Mouse (Mus musculus) neural tube, embryonic 13.5 days (tissue): ENCODE data around the gene Chp2. TPM values are rescaled to one million over a fixed set of nuclear protein-coding genes. Genes with fewer than 3 reads are reported as not detected.

ENCODE experiments used
- polyA plus RNA-seq: library from polyadenylated mRNA; unstranded; fragments of >200 nt; fragmentation: Nextera tagmentation; extraction: Ambion mirVana; gene quantifications from 2 replicates; pipeline ENCODE4 v1.2.1, GENCODE M21; 2015

Chp2 gene
- polyA plus RNA-seq, 1 experiment from 2014 or later: 1.1 TPM

Other genes starting within 250 kb of the Chp2 start
- gene Cog7, start 237.8 kb upstream of the Chp2 start, polyA plus RNA-seq: 20.5 and 20.8 TPM in 2 replicates
- gene Gga2, start 198.3 kb upstream of the Chp2 start, polyA plus RNA-seq: 50.9 and 63.7 TPM in 2 replicates
- 68.0 and 76.7 TPM in 2 replicates for gene Ubfd1, start 152.3 kb upstream of the Chp2 start, polyA plus RNA-seq
- 9.8 and 9.9 TPM in 2 replicates for gene Ears2, start 152.2 kb upstream of the Chp2 start, polyA plus RNA-seq
- 715 and 766 TPM in 2 replicates for gene Ndufab1, start 117.6 kb upstream of the Chp2 start, polyA plus RNA-seq
- 6.5 and 6.7 TPM in 2 replicates for gene Palb2, start 86.5 kb upstream of the Chp2 start, polyA plus RNA-seq
- 162 and 168 TPM in 2 replicates for gene Dctn5, start 86.5 kb upstream of the Chp2 start, polyA plus RNA-seq
- gene Plk1, start 60.1 kb upstream of the Chp2 start, polyA plus RNA-seq: 23.5 and 27.4 TPM in 2 replicates
- 0.68 and 1.0 TPM in 2 replicates for gene Ern2, start 33.3 kb upstream of the Chp2 start, polyA plus RNA-seq
- 52.9 and 60.9 TPM in 2 replicates for gene Prkcb, start 69.3 kb downstream of the Chp2 start, polyA plus RNA-seq